Mouse (Mus musculus) gastrocnemius, adult 18-20 months (tissue): Measurements from ENCODE around the gene Dhrs13. TPM values are rescaled to one million over a fixed set of nuclear protein-coding genes. Genes with fewer than 3 reads are reported as not detected.

ENCODE experiments used
- DNase-seq: peaks from one replicate; pipeline ENCODE4 v3.0.0; 2021; ENCODE audit warnings: low spot score
- long read RNA-seq, 2 experiments: library from polyadenylated mRNA; stranded (forward); transcript quantifications; one replicate each; pipeline ENCODE4 v2.0.0; 2021
- total RNA-seq, 2 experiments: library from RNA; stranded (reverse); gene quantifications; 2 replicates each; pipeline ENCODE4 v1.2.3; 2021

Gene Dhrs13
- total RNA-seq: under 1 TPM; 0.80 to 0.97 TPM
- long read RNA-seq, experiment 1, partial matches to known transcripts: 0 of 3 reads
- long read RNA-seq, experiment 1, other reads (novel, unspliced or antisense): 0 of 3 reads
- long read RNA-seq, experiment 2, partial matches to known transcripts: 0 of 1 reads
- long read RNA-seq, experiment 2, other reads (novel, unspliced or antisense): 0 of 1 reads

GRCm38 (mm10) chr11:78031947-78032808 lies at the start of gene Dhrs13:
TSS of gene Dhrs13 (plus strand) at chr11:78032280.
- DNase-seq: peak; percentile 89

- peak; percentile 99 for DNase-seq
Measured at GRCm38 (mm10) chr11:77982441-77982905, 49.6 kb upstream of the Dhrs13 start, which contains the start of gene Phf12. TSS of gene Phf12 (plus strand) at chr11:77982754.

GRCm38 (mm10) chr11:77983191-77983936 lies 48.7 kb upstream of the Dhrs13 start:
- DNase-seq: peak; percentile 28

GRCm38 (mm10) chr11:77983937-77984835 lies 47.9 kb upstream of the Dhrs13 start:
- peak; percentile 59 for DNase-seq

- peak; percentile 34 for DNase-seq
Measured at GRCm38 (mm10) chr11:77984836-77985231, 47.2 kb upstream of the Dhrs13 start.

GRCm38 (mm10) chr11:77985541-77986065 lies 46.5 kb upstream of the Dhrs13 start:
- DNase-seq: no peak

- DNase-seq: no peak
Measured at GRCm38 (mm10) chr11:77989071-77989690, 42.9 kb upstream of the Dhrs13 start.

- DNase-seq: peak; percentile 47
Measured at GRCm38 (mm10) chr11:77995556-77995955, 36.5 kb upstream of the Dhrs13 start.

- peak; percentile 40 for DNase-seq
Measured at GRCm38 (mm10) chr11:78006446-78006845, 25.6 kb upstream of the Dhrs13 start.

- peak; percentile 67 for DNase-seq
Measured at GRCm38 (mm10) chr11:78019676-78020075, 12.4 kb upstream of the Dhrs13 start.

- no peak for DNase-seq
Measured at GRCm38 (mm10) chr11:78023607-78024006, 8.5 kb upstream of the Dhrs13 start.

- DNase-seq: no peak
Measured at GRCm38 (mm10) chr11:78029240-78029639, 2.8 kb upstream of the Dhrs13 start.

GRCm38 (mm10) chr11:78030600-78030999 lies 1.5 kb upstream of the Dhrs13 start:
- no peak for DNase-seq

GRCm38 (mm10) chr11:78031389-78031788 lies 691 bp upstream of the Dhrs13 start:
- DNase-seq: no peak

GRCm38 (mm10) chr11:78032809-78033195 lies 722 bp downstream of the Dhrs13 start:
- no peak for DNase-seq

GRCm38 (mm10) chr11:78033931-78034617 lies 2.0 kb downstream of the Dhrs13 start:
- DNase-seq: no peak

GRCm38 (mm10) chr11:78036791-78037190 lies 4.7 kb downstream of the Dhrs13 start:
- DNase-seq: no peak

GRCm38 (mm10) chr11:78037831-78038752 lies 6.0 kb downstream of the Dhrs13 start, which contains the start of gene Flot2:
TSS of gene Flot2 (plus strand) at chr11:78037931.
- DNase-seq: peak; percentile 48
